Mouse (Mus musculus) splenic B cell, adult 2 months (primary cell): Measurements from ENCODE around the gene Nfyc.

Source experiments
- DNase-seq: peaks from one replicate; pipeline ENCODE4 v3.0.0-alpha.2; 2011; ENCODE audit warnings: low read depth, low spot score
- H3K27me3 ChIP-seq: 2 replicates; pipeline ENCODE4 v1.6.1; 2012; ENCODE audit warnings: mild to moderate bottlenecking, low read length, moderate library complexity, mixed read lengths; ENCODE audit not compliant: control insufficient read depth, poor library complexity, insufficient read depth, severe bottlenecking
- H3K36me3 ChIP-seq: 2 replicates; pipeline ENCODE4 v1.6.1; 2012; ENCODE audit warnings: mild to moderate bottlenecking, low read length, moderate library complexity, mixed read lengths; ENCODE audit not compliant: control insufficient read depth, poor library complexity, insufficient read depth, severe bottlenecking

Nfyc gene

GRCm38 (mm10) chr4:120815622-120816334 lies 15.6 kb downstream of the Nfyc start:
- peak; percentile 91 for DNase-seq
- Histone ChIP-seq H3K27me3 (no peaks in the 10 kb centered on the region), H3K36me3 (no peaks in the 10 kb centered on the region)

GRCm38 (mm10) chr4:120815163-120815562 lies 16.2 kb downstream of the Nfyc start:
- H3K27me3 ChIP-seq = no peaks in the 10 kb centered on the region

GRCm38 (mm10) chr4:120814171-120814570 lies 17.2 kb downstream of the Nfyc start:
- H3K27me3 ChIP-seq = no peaks in the 10 kb centered on the region
- no peaks in the 10 kb centered on the region for H3K36me3 ChIP-seq
- no peak for DNase-seq

More at GRCm38 (mm10) chr4:120815163-120815562, 16.2 kb downstream of the Nfyc start:
- DNase-seq = no peak
- no peaks in the 10 kb centered on the region for H3K36me3 ChIP-seq

GRCm38 (mm10) chr4:120813762-120814161 lies 17.6 kb downstream of the Nfyc start:
- no peak for DNase-seq
- Histone ChIP-seq H3K36me3 (no peaks in the 10 kb centered on the region), H3K27me3 (no peaks in the 10 kb centered on the region)

- Histone ChIP-seq H3K27me3 (no peaks in the 10 kb centered on the region), H3K36me3 (no peaks in the 10 kb centered on the region)
- no peak for DNase-seq
Measured at GRCm38 (mm10) chr4:120805816-120806215, 25.6 kb downstream of the Nfyc start.

GRCm38 (mm10) chr4:120801446-120801845 lies 29.9 kb downstream of the Nfyc start:
- DNase-seq = peak; percentile 71
- H3K27me3 ChIP-seq = no peaks in the 10 kb centered on the region
- H3K36me3 ChIP-seq = no peaks in the 10 kb centered on the region; the same call in 1 of the 2 replicates

- no peak for DNase-seq
Measured at GRCm38 (mm10) chr4:120800691-120801090, 30.7 kb downstream of the Nfyc start.

GRCm38 (mm10) chr4:120799680-120800166 lies 31.6 kb downstream of the Nfyc start:
- no peaks in the 10 kb centered on the region for H3K27me3 ChIP-seq
- no peaks in the 10 kb centered on the region; the same call in 1 of the 2 replicates for H3K36me3 ChIP-seq
- DNase-seq = no peak

More at GRCm38 (mm10) chr4:120800691-120801090, 30.7 kb downstream of the Nfyc start:
- no peaks in the 10 kb centered on the region; the same call in 1 of the 2 replicates for H3K36me3 ChIP-seq
- H3K27me3 ChIP-seq = no peaks in the 10 kb centered on the region

- Histone ChIP-seq H3K36me3 (no peaks in the 10 kb centered on the region; the same call in 1 of the 2 replicates), H3K27me3 (no peaks in the 10 kb centered on the region)
- peak; percentile 71 for DNase-seq
Measured at GRCm38 (mm10) chr4:120797985-120798725, 33.2 kb downstream of the Nfyc start.

- H3K36me3 ChIP-seq = no peaks in the 10 kb centered on the region; the same call in 1 of the 2 replicates
- H3K27me3 ChIP-seq = no peaks in the 10 kb centered on the region
- DNase-seq = no peak
Measured at GRCm38 (mm10) chr4:120796687-120797086, 34.7 kb downstream of the Nfyc start.

- no peaks in the 10 kb centered on the region for H3K27me3 ChIP-seq
- no peak for DNase-seq
- H3K36me3 ChIP-seq = no peaks in the 10 kb centered on the region; the same call in 1 of the 2 replicates
Measured at GRCm38 (mm10) chr4:120795646-120796045, 35.7 kb downstream of the Nfyc start.

GRCm38 (mm10) chr4:120792918-120793317 lies 38.5 kb downstream of the Nfyc start:
- Histone ChIP-seq H3K27me3 (no peaks in the 10 kb centered on the region), H3K36me3 (peaks cover 4% of the 10 kb centered on the region; the same call in 1 of the 2 replicates)
- DNase-seq = no peak

- Histone ChIP-seq H3K36me3 (peaks cover 5% of the 10 kb centered on the region; the same call in 1 of the 2 replicates), H3K27me3 (no peaks in the 10 kb centered on the region)
- no peak for DNase-seq
Measured at GRCm38 (mm10) chr4:120790027-120790426, 41.3 kb downstream of the Nfyc start.

GRCm38 (mm10) chr4:120755801-120756200 lies 75.6 kb downstream of the Nfyc start:
- Histone ChIP-seq H3K36me3 (peaks cover 5% of the 10 kb centered on the region), H3K27me3 (no peaks in the 10 kb centered on the region)
- DNase-seq = no peak

GRCm38 (mm10) chr4:120755299-120755698 lies 76.1 kb downstream of the Nfyc start:
- no peaks in the 10 kb centered on the region for H3K27me3 ChIP-seq
- peaks cover 5% of the 10 kb centered on the region for H3K36me3 ChIP-seq
- DNase-seq = peak; percentile 70
